Mouse (Mus musculus) liver, embryonic 11.5 days (tissue): ENCODE measurements around the gene Cd22. TPM values are rescaled to one million over a fixed set of nuclear protein-coding genes. Genes with fewer than 3 reads are reported as not detected.
"Not testable (repeated sequence)": the region's sequence is repeated elsewhere in the genome, so short reads cannot be mapped to it uniquely, and the experiment has no call there.

ENCODE experiments used
- ATAC-seq: fragments of 200-750 bp; cut with Nextera tagmentation; replicated peaks from 2 replicates; pipeline ENCODE4 v1.8.0; 2017; ENCODE audit warnings: moderate number of reproducible peaks, mild to moderate bottlenecking, moderate TSS enrichment, moderate library complexity; ENCODE audit not compliant: low FRiP score
- DNase-seq: peaks from one replicate; pipeline ENCODE4 v3.0.0-alpha.2; 2017; ENCODE audit warnings: low spot score
- H3K27ac ChIP-seq: fragments of 300-500 bp; sonication (generic); 2 replicates; pipeline ENCODE4 v1.5.1; 2014; ENCODE audit warnings: mild to moderate bottlenecking, low read depth, low read length, control low read depth
- H3K27me3 ChIP-seq: fragments of 300-500 bp; sonication (generic); replicated peaks from 2 replicates; pipeline ENCODE4 v1.6.1; 2014; ENCODE audit warnings: low read length, mixed read lengths; ENCODE audit not compliant: control insufficient read depth, insufficient read depth
- H3K36me3 ChIP-seq: fragments of 300-500 bp; sonication (generic); 2 replicates; pipeline ENCODE4 v1.6.1; 2014; ENCODE audit warnings: mild to moderate bottlenecking, low read length, moderate library complexity, mixed read lengths; ENCODE audit not compliant: control insufficient read depth, insufficient read depth
- H3K4me1 ChIP-seq: fragments of 300-500 bp; sonication (generic); replicated peaks from 2 replicates; pipeline ENCODE4 v1.6.1; 2014; ENCODE audit warnings: low read length, mixed read lengths; ENCODE audit not compliant: control insufficient read depth, insufficient read depth
- H3K4me2 ChIP-seq: fragments of 300-500 bp; sonication (generic); 2 replicates; pipeline ENCODE4 v1.6.1; 2014; ENCODE audit warnings: mild to moderate bottlenecking, control low read depth, moderate library complexity
- H3K4me3 ChIP-seq: fragments of 300-500 bp; sonication (generic); 2 replicates; pipeline ENCODE4 v1.5.1; 2014; ENCODE audit warnings: low read depth, low read length, control low read depth
- H3K9ac ChIP-seq: fragments of 300-500 bp; sonication (generic); 2 replicates; pipeline ENCODE4 v1.6.1; 2014; ENCODE audit warnings: low read depth, low read length, control low read depth
- H3K9me3 ChIP-seq: fragments of 300-500 bp; sonication (generic); 2 replicates; pipeline ENCODE4 v1.6.1; 2016; ENCODE audit warnings: low read length, inconsistent platforms, mixed read lengths; ENCODE audit not compliant: control insufficient read depth
- WGBS: fragments of 180-500 bp; shearing (Covaris S2); extraction: QIAGEN DNeasy Blood & Tissue Kit; methylation state at CpG from one replicate; pipeline ENCODE4 v1.1.7; 2014; 5-methylcytosine and 5-hydroxymethylcytosine counted together
- polyA plus RNA-seq: library from polyadenylated mRNA; unstranded; fragments of >200 nt; fragmentation: Nextera tagmentation; extraction: Ambion mirVana; gene quantifications from 2 replicates; pipeline ENCODE4 v1.2.1, GENCODE M21; 2014

The Cd22 gene
- polyA plus RNA-seq, 1 experiment from 2014 or later = 0.07 TPM

DNA sequence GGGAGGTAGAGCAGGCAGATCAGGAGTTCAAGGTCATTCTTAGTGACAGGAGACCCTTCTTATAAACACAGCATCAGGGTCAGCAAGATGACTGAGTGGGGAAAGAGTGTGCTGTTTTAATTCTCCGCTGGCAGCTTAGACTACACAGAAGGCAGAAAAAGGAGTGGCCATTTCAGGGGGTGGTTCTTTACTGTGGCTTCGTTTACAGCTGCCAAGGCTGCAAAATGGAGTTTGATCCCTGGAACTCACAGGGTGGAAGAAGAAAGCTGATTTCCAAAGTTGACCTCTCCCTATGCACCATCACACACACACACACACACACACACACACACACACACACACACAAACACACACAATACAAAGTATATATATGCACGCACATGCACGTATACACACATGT is 38.8 kb downstream of the Cd22 start:
- H3K4me1 ChIP-seq = no peaks in the 10 kb centered on the region; the same call in none of the 2 replicates
- no peaks in the 10 kb centered on the region for H3K9me3 ChIP-seq
- no peak overlapping the region for H3K4me3 ChIP-seq
- DNase-seq (no peak), ATAC-seq (no peak)
- H3K4me2 ChIP-seq = no peak overlapping the region
- no peaks in the 10 kb centered on the region for H3K27me3 ChIP-seq
- no peaks in the 10 kb centered on the region for H3K36me3 ChIP-seq
- H3K9ac ChIP-seq = no peak overlapping the region
- WGBS = 62% methylated on average over 4 of the region's 4 CpGs
- H3K27ac ChIP-seq = no peak overlapping the region

DNA sequence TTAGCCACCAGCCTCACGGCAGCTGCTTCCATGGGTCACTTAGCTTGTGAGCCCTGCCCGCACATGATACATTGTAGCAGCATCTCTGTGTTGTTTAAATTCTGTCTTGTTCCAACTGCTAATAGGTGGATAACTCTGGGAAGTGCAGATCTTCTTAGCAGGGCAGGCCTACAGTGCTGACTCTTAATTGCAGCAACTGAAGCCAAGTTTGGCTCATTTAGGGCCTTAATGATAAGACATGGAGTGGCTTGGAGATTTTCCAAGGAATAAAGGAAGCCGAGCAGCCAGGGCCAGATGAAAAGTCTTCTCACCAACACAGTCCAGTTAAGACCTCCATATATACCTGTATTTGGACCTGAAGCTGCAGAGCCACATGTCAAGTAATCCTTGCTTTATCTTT is 39.8 kb downstream of the Cd22 start:
- Histone ChIP-seq H3K4me3 (no peak overlapping the region), H3K9me3 (no peaks in the 10 kb centered on the region), H3K27ac (no peak overlapping the region), H3K4me1 (no peaks in the 10 kb centered on the region; the same call in none of the 2 replicates), H3K4me2 (no peak overlapping the region), H3K27me3 (no peaks in the 10 kb centered on the region), H3K9ac (no peak overlapping the region), H3K36me3 (no peaks in the 10 kb centered on the region)
- 77% methylated on average over 3 of the region's 3 CpGs for WGBS
- DNase-seq = no peak
- ATAC-seq = no peak

DNA sequence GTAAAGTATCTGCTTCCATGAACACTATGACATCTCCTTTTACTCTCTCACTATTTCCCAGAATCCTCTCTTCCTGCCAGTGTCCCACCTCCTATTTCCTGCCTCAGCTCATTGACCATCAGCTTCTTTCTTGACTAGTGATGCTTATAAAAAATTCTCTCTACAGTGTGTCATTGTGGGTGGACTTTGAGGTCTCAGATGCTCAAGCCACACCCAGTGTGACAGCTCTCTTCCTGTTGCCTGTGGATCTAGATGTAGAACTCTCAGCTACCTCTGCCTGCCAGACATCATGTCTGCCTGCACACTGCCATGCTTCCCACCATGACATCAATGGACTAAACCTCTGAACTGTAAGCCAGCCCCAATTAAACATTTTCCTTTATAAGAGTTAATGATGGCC is 42.9 kb downstream of the Cd22 start:
- Histone ChIP-seq H3K36me3 (no peaks in the 10 kb centered on the region), H3K27ac (no peak overlapping the region), H3K9ac (no peak overlapping the region), H3K4me3 (no peak overlapping the region), H3K27me3 (no peaks in the 10 kb centered on the region), H3K4me1 (no peaks in the 10 kb centered on the region), H3K9me3 (no peaks in the 10 kb centered on the region), H3K4me2 (no peak overlapping the region)
- no peak for DNase-seq
- ATAC-seq = no peak

DNA sequence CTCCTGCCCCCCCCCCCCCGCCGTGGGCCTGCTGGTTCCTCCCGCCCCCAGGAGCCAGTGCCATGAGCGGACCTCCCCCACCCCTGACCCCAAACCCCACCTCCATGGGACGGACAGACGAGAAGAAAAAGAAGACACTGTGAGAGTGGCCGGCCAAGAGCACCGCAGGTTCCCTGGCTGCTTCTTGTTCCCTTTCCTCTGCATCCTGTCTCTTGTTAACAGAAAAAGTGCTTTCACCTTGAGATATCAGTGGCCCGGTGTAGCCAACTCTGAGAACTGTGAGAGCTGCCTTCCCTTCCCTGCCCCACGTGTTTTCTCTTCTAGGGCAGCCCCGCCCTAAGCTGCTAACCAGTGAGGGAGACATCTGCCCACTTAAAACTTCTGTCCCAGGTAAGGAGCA is 47.5 kb downstream of the Cd22 start:
- not testable (repeated sequence) for H3K9me3 ChIP-seq, DNase-seq, H3K4me3 ChIP-seq, H3K9ac ChIP-seq, H3K27ac ChIP-seq, H3K4me2 ChIP-seq, H3K4me1 ChIP-seq, H3K27me3 ChIP-seq, H3K36me3 ChIP-seq, ATAC-seq
- 37% methylated on average over 7 of the region's 11 CpGs for WGBS

DNA sequence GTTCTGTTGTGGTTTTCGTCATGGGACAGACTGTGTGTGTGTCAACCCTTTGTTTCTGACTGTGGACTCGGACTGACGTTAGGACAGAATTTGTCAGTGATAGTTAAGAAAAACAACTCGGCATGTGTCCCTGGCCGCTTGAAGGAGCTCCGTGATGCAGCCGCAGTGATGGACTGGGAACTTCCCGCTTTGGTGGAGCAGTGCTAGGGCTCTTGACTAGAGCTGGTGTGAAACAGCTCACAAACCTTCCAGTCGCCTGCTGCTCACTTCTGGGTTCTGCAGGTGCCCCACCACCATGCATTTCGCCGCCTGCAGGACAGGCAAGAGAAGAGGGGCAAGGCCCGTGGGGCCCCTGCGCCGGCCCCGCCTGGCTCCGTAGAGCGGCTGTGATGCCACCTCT is 47.9 kb downstream of the Cd22 start:
- H3K4me2 ChIP-seq = no peak overlapping the region; the same call in 1 of the 2 replicates
- no peak overlapping the region for H3K4me3 ChIP-seq
- no peak for ATAC-seq

DNA sequence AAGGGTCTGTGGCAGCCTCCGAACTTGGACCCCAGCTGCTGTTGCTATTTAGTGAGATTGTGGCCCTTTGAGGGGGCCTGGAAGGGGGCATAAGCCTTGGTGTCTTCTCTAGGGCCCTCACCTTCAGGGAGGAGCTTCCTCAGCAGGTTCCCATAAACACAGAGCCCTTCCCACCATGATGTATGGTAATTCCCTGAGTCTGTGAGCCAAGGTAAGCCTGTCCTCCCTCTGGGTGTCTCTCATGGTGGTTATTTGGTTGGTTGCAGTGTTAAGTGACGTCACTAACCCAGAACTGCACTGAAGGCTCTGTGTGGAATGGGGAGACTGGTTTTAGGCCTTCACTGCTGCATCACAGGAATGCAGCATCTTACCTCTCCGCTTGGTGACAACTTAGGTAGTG is 50.7 kb downstream of the Cd22 start:
- Histone ChIP-seq H3K4me3 (no peak overlapping the region), H3K27ac (no peak overlapping the region), H3K36me3 (no peaks in the 10 kb centered on the region), H3K27me3 (no peaks in the 10 kb centered on the region), H3K4me2 (no peak overlapping the region), H3K4me1 (no peaks in the 10 kb centered on the region), H3K9me3 (no peaks in the 10 kb centered on the region), H3K9ac (no peak overlapping the region)
- DNase-seq (no peak), ATAC-seq (no peak)
- 50% methylated on average over 3 of the region's 3 CpGs for WGBS

More for the DNA sequence above, 47.9 kb downstream of the Cd22 start:
- H3K27ac ChIP-seq = no peak overlapping the region
- no peak overlapping the region for H3K9ac ChIP-seq
- H3K27me3 ChIP-seq = no peaks in the 10 kb centered on the region
- no peaks in the 10 kb centered on the region for H3K36me3 ChIP-seq
- no peaks in the 10 kb centered on the region for H3K9me3 ChIP-seq
- no peak for DNase-seq
- WGBS = 63% methylated on average over 16 of the region's 17 CpGs
- no peaks in the 10 kb centered on the region for H3K4me1 ChIP-seq

DNA sequence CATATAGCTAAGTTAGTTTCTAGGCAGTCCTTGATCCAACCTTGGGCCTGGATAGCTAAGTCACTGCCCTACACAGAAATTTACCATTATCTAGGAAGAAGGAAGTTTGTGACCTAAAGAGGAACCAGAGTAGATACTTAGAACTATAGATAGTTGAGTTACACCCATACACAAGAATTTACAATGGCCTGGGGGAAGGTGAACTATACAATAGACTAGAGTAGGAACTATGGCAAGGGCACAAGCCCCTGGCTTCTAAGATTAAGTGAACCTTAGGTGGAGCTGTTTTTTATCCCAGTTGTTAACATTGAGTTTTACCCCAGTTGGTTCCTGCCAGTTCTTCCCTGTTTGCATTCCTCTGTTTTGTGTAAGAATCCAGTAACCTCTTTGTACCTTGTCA is 51.3 kb downstream of the Cd22 start:
- not testable (repeated sequence) for H3K27me3 ChIP-seq, H3K9me3 ChIP-seq, H3K9ac ChIP-seq, H3K27ac ChIP-seq, H3K36me3 ChIP-seq, DNase-seq, ATAC-seq, H3K4me3 ChIP-seq, H3K4me2 ChIP-seq, H3K4me1 ChIP-seq

DNA sequence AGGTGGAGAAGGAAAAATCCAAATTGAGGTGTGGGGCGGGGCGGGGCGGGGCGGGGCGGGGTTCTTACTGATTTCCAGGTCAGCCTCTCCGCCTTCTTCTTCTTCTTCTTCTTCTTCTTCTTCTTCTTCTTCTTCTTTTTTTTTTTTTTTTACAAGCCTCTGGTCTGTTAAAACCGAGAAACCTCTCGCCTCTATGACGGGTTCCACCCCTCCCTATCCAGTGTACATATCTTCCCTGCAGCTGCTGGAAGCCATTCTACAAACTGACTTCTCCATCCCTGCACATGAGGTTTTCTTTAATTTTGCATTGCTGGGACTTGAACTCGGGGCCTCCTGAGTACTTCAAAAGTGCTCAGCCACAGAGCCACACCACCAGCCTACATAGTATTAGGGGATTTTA is 53.5 kb downstream of the Cd22 start:
- Histone ChIP-seq H3K36me3 (no peaks in the 10 kb centered on the region), H3K4me3 (no peak overlapping the region), H3K9ac (no peak overlapping the region), H3K27ac (no peak overlapping the region), H3K4me2 (no peak overlapping the region), H3K9me3 (no peaks in the 10 kb centered on the region), H3K27me3 (no peaks in the 10 kb centered on the region), H3K4me1 (no peaks in the 10 kb centered on the region)
- DNase-seq = no peak
- no peak for ATAC-seq
- WGBS = 77% methylated on average over 10 of the region's 10 CpGs

DNA sequence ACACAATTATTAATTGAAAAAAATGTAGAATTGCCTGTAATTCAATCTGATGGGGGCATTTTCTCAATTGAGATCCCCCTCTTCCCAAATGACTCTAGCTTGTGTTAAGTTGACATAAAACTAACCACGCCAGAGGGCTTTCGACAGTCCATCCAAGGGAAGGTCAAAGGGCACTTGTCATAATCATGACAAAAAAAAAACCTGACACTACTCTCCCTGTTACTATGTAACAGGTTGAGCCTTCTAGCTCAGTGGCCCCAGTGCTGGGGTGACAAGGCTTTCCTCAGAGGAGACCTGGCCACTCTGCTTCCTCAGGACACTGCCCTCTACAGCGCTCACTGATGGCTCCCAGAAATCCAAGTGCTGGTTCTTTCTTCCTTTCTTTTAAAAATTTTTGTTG is 55.8 kb downstream of the Cd22 start:
- Histone ChIP-seq H3K4me2 (no peak overlapping the region), H3K27me3 (no peaks in the 10 kb centered on the region; the same call in 1 of the 2 replicates), H3K9ac (no peak overlapping the region), H3K4me1 (peaks cover 5% of the 10 kb centered on the region; the same call in 1 of the 2 replicates), H3K36me3 (no peaks in the 10 kb centered on the region), H3K27ac (no peak overlapping the region), H3K9me3 (no peaks in the 10 kb centered on the region), H3K4me3 (no peak overlapping the region)
- 81% methylated on average over 3 of the region's 3 CpGs for WGBS
- ATAC-seq (no peak), DNase-seq (no peak)
